Mouse (Mus musculus): ENCODE measurements around the gene Copa. TPM values are rescaled to one million over a fixed set of nuclear protein-coding genes. Genes with fewer than 3 reads are reported as not detected.
A peak's percentile ranks its signal among the peaks of the same experiment; 100 is the strongest.

The Copa gene
- 204 and 218 TPM in 2 replicates for polyA plus RNA-seq (2015; fragmentation: Nextera tagmentation; extraction: Ambion mirVana)

DNA sequence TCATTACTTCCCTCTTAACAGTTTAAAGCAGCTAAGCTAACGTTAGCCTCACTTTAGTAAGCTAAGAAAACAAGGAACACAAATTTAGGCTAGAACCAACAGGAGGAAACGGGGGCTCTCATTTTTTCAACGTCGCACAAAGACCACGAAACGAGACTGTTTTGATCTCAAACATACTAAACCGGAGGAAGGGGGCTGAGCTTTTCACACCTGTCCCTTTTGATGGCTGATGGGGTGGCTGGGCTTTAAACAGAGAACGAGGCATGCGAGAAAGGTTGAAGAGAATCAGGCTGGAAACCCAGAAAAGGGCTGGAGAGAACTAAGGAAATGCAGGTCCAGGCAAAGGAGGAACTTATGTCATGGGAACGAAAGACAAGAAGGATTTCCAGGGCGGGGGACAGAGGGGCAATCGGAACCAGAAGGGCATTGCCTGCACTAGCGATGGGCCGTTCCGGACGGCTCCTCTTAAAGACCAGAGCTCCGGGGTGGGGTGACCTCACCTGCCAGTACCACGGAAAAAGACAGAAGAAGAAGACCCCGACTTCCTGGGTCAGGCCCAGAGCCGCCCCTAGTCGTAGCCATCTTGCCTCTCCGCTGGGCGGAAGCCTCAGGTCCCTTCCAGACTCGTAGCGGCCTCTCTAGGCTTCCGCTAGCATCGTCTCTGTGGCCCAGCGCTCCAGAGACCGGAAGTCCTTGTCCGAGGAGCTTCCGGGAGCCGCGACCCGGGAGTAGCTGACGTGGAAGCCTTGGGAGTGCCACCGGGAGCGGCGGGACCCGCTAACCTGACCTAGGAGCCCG, at the start of gene Copa, which contains the start of gene Ncstn:
Gene Copa (plus strand): TSS at position 429 of the 798 bp plus-strand sequence.
Gene Ncstn (minus strand): TSS at position 695 of the 798 bp plus-strand sequence.
- WGBS = under 1% methylated on average over 40 of the region's 40 CpGs
- peaks cover 14% of the 10 kb centered on the region for H3K4me1 ChIP-seq (ENCODE audit: control insufficient read depth, insufficient read depth, low read length)
- H3K9ac ChIP-seq (ENCODE audit: low read depth, low read length) = peak within 1 kb of the TSS; percentile 77
- no peaks in the 10 kb centered on the region for H3K27me3 ChIP-seq (replicated peaks; ENCODE audit: control insufficient read depth, insufficient read depth, low read length)
- H3K4me2 ChIP-seq (ENCODE audit: low read depth, low read length) = peak within 1 kb of the TSS; percentile 59
- H3K9me3 ChIP-seq (ENCODE audit: control insufficient read depth, low read length) = no peaks in the 10 kb centered on the region
- no peaks in the 10 kb centered on the region for H3K36me3 ChIP-seq (ENCODE audit: control insufficient read depth, insufficient read depth, low read length)
- ATAC-seq = peak; percentile 96
- peak within 1 kb of the TSS; percentile 79 for H3K27ac ChIP-seq (ENCODE audit: low read length)
- H3K4me3 ChIP-seq (ENCODE audit: low read length) = peak within 1 kb of the TSS; percentile 74

DNA sequence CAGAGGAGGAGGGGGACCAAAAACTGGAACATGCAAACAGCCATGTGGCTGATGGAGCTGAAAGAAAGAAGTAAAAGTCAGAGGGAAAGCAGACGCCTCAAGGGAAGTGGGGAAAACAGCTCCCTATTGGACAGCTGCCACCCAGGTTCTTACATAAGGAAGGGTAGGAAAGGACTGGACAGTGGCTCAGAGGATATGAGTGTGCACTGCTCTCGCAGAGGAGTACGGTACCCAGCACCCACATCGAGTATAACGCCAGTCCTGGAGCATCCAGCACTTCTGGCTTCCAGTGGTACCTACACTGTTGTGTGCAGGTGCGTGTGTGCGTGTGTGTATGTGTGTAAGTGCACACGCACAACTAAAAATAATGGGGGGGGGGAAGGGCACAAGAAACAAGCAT, 35.9 kb upstream of the Copa start:
- H3K4me3 ChIP-seq (ENCODE audit: low read length) = no peak overlapping the region
- H3K9me3 ChIP-seq (ENCODE audit: control insufficient read depth, low read length) = no peaks in the 10 kb centered on the region
- H3K4me1 ChIP-seq (ENCODE audit: control insufficient read depth, insufficient read depth, low read length) = 0 out of 2 replicates have a peak, but pooled peaks cover 5% of the 10 kb centered on the region
- ATAC-seq = no peak
- no peaks in the 10 kb centered on the region for H3K27me3 ChIP-seq (replicated peaks; ENCODE audit: control insufficient read depth, insufficient read depth, low read length)
- no peak overlapping the region for H3K9ac ChIP-seq (ENCODE audit: low read depth, low read length)
- H3K4me2 ChIP-seq (ENCODE audit: low read depth, low read length) = no peak overlapping the region
- H3K36me3 ChIP-seq (ENCODE audit: control insufficient read depth, insufficient read depth, low read length) = no peaks in the 10 kb centered on the region
- WGBS = 65% methylated on average over 8 of the region's 8 CpGs
- H3K27ac ChIP-seq (ENCODE audit: low read length) = no peak overlapping the region

DNA sequence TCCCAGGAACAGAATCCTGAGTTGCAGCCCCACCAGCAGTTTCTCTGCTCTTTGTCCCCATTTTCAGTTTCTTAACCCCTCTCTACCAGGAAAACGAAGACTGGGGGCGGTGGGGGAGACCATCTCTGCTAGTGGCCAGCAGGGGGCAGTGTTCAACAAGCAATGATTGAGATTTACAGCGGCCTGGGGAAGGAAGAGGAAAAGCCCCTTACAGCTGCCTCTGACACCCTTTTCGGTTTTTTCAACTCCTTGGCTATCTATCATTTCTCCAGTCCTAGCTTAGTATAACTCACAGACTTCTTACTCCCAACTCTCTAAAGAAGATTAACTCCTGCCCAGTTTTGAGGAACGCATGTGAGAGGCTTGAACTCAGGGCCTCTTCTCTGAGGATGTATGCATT, 35.4 kb upstream of the Copa start:
- Histone ChIP-seq H3K9me3 (ENCODE audit: control insufficient read depth, low read length) (no peaks in the 10 kb centered on the region), H3K27me3 (replicated peaks; ENCODE audit: control insufficient read depth, insufficient read depth, low read length) (no peaks in the 10 kb centered on the region), H3K4me1 (ENCODE audit: control insufficient read depth, insufficient read depth, low read length) (0 out of 2 replicates have a peak, but pooled peaks cover 5% of the 10 kb centered on the region), H3K36me3 (ENCODE audit: control insufficient read depth, insufficient read depth, low read length) (no peaks in the 10 kb centered on the region), H3K9ac (ENCODE audit: low read depth, low read length) (peak overlapping the region; percentile 37; the same call in 1 of the 2 replicates), H3K4me3 (ENCODE audit: low read length) (no peak overlapping the region), H3K27ac (ENCODE audit: low read length) (no peak overlapping the region), H3K4me2 (ENCODE audit: low read depth, low read length) (no peak overlapping the region)
- 12% methylated on average over 5 of the region's 5 CpGs for WGBS
- peak; percentile 56 for ATAC-seq

DNA sequence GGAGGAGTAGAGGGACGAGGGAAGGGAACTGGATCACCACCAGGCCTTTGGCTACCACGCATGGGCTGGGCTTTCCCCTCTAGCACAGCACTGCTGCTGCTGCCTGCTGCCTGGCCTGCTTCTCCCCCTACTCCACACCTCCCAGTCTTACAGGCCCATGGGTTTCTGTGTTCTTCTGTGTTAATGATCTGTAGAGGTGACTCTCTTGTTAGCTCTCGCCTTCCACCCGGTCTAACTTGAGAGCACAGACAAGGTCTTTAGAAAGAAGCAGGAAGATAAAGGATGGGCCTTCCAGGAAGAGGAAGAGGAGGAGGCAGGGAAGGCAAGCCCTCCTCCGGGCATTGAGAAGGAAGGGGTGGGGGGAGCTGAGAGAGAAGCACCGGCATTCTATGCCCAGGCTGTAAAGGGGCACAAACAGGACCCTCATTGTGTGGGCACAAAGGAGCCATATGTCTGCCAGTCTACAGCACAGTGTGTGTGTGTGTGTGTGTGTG, 34.0 kb upstream of the Copa start:
- peaks cover 10% of the 10 kb centered on the region for H3K4me1 ChIP-seq (ENCODE audit: control insufficient read depth, insufficient read depth, low read length)
- no peak overlapping the region for H3K4me2 ChIP-seq (ENCODE audit: low read depth, low read length)
- no peak overlapping the region for H3K9ac ChIP-seq (ENCODE audit: low read depth, low read length)
- peaks cover 4% of the 10 kb centered on the region; the same call in 1 of the 2 replicates for H3K27me3 ChIP-seq (replicated peaks; ENCODE audit: control insufficient read depth, insufficient read depth, low read length)
- no peaks in the 10 kb centered on the region for H3K36me3 ChIP-seq (ENCODE audit: control insufficient read depth, insufficient read depth, low read length)
- WGBS = 33% methylated on average over 6 of the region's 6 CpGs
- peak; percentile 41; the same call in 1 of the 2 replicates for ATAC-seq
- no peaks in the 10 kb centered on the region for H3K9me3 ChIP-seq (ENCODE audit: control insufficient read depth, low read length)
- H3K27ac ChIP-seq (ENCODE audit: low read length) = no peak overlapping the region
- no peak overlapping the region for H3K4me3 ChIP-seq (ENCODE audit: low read length)

DNA sequence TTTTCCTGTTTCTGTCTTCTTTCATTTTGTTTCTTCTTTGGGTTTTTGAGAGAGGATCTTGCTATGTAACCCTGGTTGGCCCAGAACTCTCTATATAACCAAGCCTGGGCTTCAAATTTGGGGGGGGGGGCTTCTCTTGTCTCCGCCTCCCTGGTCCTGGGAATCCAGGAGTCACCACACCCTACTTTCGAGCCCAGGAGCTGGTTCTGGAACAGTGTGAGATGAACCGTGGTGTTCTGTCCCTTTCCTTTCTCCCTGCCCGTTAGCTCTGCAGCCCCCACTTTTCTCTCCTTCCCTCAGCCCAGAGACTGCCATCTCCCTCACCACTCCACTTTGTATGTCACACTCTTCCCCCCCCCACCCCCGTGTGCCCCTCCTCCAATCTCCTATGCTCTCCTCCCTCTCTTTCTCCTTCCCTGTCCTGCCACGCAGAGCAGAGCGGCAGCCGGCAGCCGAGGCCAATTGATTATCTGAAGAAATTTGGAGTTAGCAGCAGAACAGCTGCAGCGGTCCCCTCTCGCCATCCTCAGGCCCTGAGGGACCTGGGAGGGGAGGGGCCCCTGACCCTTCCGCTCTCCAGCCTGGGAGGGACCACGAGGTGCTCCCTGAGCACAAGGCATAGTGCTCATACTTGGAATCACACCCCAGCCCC, 33.1 kb upstream of the Copa start:
- no peak overlapping the region for H3K9ac ChIP-seq (ENCODE audit: low read depth, low read length)
- no peak for ATAC-seq
- H3K9me3 ChIP-seq (ENCODE audit: control insufficient read depth, low read length) = no peaks in the 10 kb centered on the region
- WGBS = 35% methylated on average over 13 of the region's 13 CpGs
- no peak overlapping the region for H3K27ac ChIP-seq (ENCODE audit: low read length)
- peaks cover 8% of the 10 kb centered on the region for H3K27me3 ChIP-seq (replicated peaks; ENCODE audit: control insufficient read depth, insufficient read depth, low read length)
- H3K4me3 ChIP-seq (ENCODE audit: low read length) = no peak overlapping the region
- no peaks in the 10 kb centered on the region for H3K36me3 ChIP-seq (ENCODE audit: control insufficient read depth, insufficient read depth, low read length)
- no peak overlapping the region for H3K4me2 ChIP-seq (ENCODE audit: low read depth, low read length)
- H3K4me1 ChIP-seq (ENCODE audit: control insufficient read depth, insufficient read depth, low read length) = peaks cover 20% of the 10 kb centered on the region

DNA sequence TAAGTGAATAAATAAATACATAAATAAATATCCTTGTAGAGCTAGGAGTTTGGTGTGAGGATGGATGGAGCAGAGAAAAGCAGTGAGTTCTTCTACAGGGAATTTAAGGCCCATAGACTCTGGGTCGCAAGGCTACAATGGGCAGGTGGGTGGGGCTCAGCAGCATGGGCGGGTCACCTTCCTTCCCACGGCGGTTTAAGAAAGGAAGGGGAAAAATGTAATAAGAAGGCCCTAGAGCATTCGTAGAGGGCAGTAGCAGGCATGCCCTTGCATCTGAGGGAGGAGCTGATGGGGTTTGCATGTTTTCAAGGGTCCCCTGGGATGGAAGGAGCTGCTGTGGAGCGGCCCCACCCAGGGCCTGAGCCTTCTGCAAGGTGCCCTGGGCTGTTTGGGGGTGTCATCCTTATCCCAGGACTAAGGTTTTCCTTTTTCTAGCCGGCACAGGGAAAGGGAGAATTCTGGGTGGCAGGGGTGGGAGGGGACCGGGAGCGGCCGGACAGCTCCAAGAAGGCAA, 29.5 kb upstream of the Copa start:
- 15% methylated on average over 10 of the region's 10 CpGs for WGBS
- Histone ChIP-seq H3K27ac (ENCODE audit: low read length) (no peak overlapping the region), H3K9ac (ENCODE audit: low read depth, low read length) (no peak overlapping the region), H3K9me3 (ENCODE audit: control insufficient read depth, low read length) (no peaks in the 10 kb centered on the region), H3K4me2 (ENCODE audit: low read depth, low read length) (no peak overlapping the region), H3K4me1 (ENCODE audit: control insufficient read depth, insufficient read depth, low read length) (peaks cover 16% of the 10 kb centered on the region), H3K4me3 (ENCODE audit: low read length) (no peak overlapping the region), H3K36me3 (ENCODE audit: control insufficient read depth, insufficient read depth, low read length) (no peaks in the 10 kb centered on the region), H3K27me3 (replicated peaks; ENCODE audit: control insufficient read depth, insufficient read depth, low read length) (peaks cover 10% of the 10 kb centered on the region)
- ATAC-seq = no peak

DNA sequence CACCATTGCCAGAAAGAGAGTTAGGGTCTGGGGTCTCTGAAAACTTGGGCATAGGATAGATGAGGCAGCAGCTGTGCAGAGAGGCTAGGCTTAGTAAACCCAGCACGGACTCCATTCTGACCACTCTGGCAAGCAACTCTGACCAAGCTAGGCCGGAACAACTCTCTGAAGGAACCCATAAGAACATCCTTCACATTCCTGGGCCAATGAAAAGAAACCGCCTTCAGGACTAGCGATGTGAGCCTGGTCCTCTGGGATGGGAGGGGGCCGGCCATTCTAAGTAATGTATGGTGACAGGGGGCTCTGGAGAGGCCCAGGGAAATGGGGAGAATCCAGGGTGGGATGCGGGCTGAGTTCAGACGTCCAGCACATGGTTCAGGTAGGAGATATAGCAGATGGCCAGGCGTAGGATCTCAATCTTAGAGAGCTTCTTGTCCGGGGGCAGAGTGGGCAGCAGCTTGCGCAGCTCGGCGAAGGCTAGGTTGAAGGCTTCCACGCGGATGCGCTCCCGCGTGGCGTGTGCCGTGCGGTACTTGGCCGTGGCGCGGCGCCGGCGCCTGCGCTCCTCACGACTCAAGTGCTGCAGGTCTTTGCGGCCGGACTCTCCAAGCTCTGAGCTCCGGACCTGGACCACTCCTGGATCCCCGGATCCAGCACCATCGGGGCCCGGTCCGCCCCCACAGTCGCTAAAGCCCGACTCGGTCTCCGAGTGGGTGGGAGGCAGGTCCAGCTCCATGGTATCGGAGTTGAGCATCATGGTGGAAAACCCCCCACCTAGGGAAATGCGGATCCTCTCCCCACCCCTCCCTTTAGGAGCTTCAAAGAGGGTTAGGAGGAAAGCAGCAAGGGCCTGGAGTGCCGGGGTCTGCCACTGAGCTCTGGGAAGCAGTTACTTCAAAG, 28.5 kb upstream of the Copa start:
- Histone ChIP-seq H3K9me3 (ENCODE audit: control insufficient read depth, low read length) (no peaks in the 10 kb centered on the region), H3K36me3 (ENCODE audit: control insufficient read depth, insufficient read depth, low read length) (no peaks in the 10 kb centered on the region), H3K27me3 (replicated peaks; ENCODE audit: control insufficient read depth, insufficient read depth, low read length) (peaks cover 10% of the 10 kb centered on the region), H3K4me2 (ENCODE audit: low read depth, low read length) (peak overlapping the region; percentile 66), H3K27ac (ENCODE audit: low read length) (no peak overlapping the region), H3K4me3 (ENCODE audit: low read length) (peak overlapping the region; percentile 36), H3K9ac (ENCODE audit: low read depth, low read length) (peak overlapping the region; percentile 47), H3K4me1 (ENCODE audit: control insufficient read depth, insufficient read depth, low read length) (peaks cover 16% of the 10 kb centered on the region)
- ATAC-seq = peak; percentile 24; the same call in 1 of the 2 replicates
- WGBS = 8% methylated on average over 42 of the region's 42 CpGs

DNA sequence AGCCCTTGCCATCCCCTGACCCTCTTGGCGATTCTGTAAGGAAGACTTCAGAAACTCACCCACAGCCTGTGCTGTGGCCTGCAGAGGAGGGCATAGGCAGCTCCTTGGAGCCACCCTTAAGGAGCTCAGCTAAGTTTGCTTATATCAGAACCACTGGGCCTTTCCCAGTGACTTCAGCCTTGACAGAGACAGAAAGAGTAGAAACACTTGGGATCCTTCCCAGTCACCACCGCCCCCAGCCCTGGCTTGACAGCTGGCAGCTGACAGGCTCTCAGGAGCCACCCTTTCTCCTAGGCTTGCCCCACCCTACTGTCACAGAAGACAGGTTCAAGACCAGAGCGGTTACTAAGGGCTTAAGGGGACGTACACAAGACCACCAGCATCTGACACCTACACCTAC, 26.1 kb upstream of the Copa start:
- H3K4me1 ChIP-seq (ENCODE audit: control insufficient read depth, insufficient read depth, low read length) = peaks cover 17% of the 10 kb centered on the region
- H3K9me3 ChIP-seq (ENCODE audit: control insufficient read depth, low read length) = no peaks in the 10 kb centered on the region
- no peaks in the 10 kb centered on the region for H3K36me3 ChIP-seq (ENCODE audit: control insufficient read depth, insufficient read depth, low read length)
- 73% methylated on average over 4 of the region's 4 CpGs for WGBS
- peaks cover 10% of the 10 kb centered on the region for H3K27me3 ChIP-seq (replicated peaks; ENCODE audit: control insufficient read depth, insufficient read depth, low read length)
- H3K9ac ChIP-seq (ENCODE audit: low read depth, low read length) = no peak overlapping the region
- H3K4me3 ChIP-seq (ENCODE audit: low read length) = no peak overlapping the region
- H3K4me2 ChIP-seq (ENCODE audit: low read depth, low read length) = no peak overlapping the region
- no peak for ATAC-seq
- no peak overlapping the region for H3K27ac ChIP-seq (ENCODE audit: low read length)

Data from intestine, embryonic 16.5 days (tissue).